Mouse (Mus musculus) gastrocnemius, adult 2 months (tissue): ENCODE results near the gene Sox6. TPM values are rescaled to one million over a fixed set of nuclear protein-coding genes. Genes with fewer than 3 reads are reported as not detected.
A peak's percentile ranks its signal among the peaks of the same experiment; 100 is the strongest.

Experiments used
- DNase-seq: peaks from one replicate; pipeline ENCODE4 v3.0.0; 2022
- H3K27ac ChIP-seq: fragments of 200-600 bp; 2 replicates; pipeline ENCODE4 v1.8.1; 2022; ENCODE audit warnings: mild to moderate bottlenecking
- H3K4me3 ChIP-seq: fragments of 200-600 bp; 2 replicates; pipeline ENCODE4 v1.8.1; 2022; ENCODE audit warnings: mild to moderate bottlenecking, moderate library complexity
- CTCF ChIP-seq: fragments of 200-600 bp; IDR thresholded peaks from 2 replicates; pipeline ENCODE4 v1.8.1; 2022; ENCODE audit warnings: antibody characterized with exemption, mild to moderate bottlenecking, moderate library complexity
- intact Hi-C: fragments of 180-260 bp; cut with DNase I; formaldehyde crosslinking; loops from one replicate; pipeline ENCODE4 v1.15.1; 2025
- total RNA-seq, 2 experiments: library from RNA; stranded (reverse); gene quantifications; 2 replicates each; pipeline ENCODE4 v1.2.3; 2021

The Sox6 gene
- total RNA-seq, 2 experiments from 2014 or later = 186 to 189 TPM

DNA sequence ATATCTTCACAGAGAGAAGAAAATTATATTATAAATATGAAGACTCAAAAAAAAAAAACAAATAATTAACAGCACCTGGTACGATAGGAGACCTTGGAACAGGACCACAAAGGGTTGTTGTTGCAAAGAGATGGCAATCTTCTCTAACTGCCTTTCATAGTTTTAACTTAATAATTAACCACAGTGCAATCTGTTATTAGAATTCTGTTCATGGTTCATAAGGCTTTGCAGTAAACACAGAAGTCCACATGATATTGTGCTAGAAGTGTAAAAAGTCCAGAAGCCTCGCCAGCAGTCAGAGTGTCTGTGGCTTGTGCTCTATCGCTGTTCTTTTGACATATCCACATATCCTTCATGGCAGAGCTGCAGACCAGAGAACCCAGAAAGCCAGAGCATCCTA is 354.5 kb downstream of the Sox6 start:
- intact Hi-C loops = loop anchor here (5.0 kb wide), 1 partner anchor 413 kb away; no protein-coding TSS in a partner anchor
- DNase-seq = no peak
- TF ChIP-seq CTCF = no peak
- no peak overlapping the region for H3K27ac ChIP-seq
- no peak overlapping the region for H3K4me3 ChIP-seq

DNA sequence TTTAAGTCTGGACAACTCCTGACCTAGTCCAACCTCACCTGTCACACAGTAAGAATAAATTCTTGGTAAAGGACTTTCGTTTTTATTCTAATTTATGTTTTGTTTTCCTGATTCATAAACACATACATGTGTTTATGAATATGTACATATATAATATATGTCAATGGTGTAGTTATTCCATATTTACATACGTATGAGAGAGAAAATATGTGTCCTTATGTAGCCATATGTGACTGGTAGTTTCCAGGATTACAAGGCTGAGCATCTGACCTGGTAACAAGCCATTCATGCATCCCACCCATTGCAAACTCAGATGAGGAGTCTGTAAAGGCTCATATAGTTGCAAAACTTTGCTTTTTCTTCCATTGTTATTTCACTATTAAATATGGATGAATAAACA is 366.8 kb downstream of the Sox6 start:
- TF ChIP-seq CTCF = no peak
- DNase-seq = no peak
- intact Hi-C loops = loop anchor here (1.0 kb wide), 1 partner anchor 15 kb away; no protein-coding TSS in a partner anchor
- no peak overlapping the region for H3K4me3 ChIP-seq
- no peak overlapping the region for H3K27ac ChIP-seq

DNA sequence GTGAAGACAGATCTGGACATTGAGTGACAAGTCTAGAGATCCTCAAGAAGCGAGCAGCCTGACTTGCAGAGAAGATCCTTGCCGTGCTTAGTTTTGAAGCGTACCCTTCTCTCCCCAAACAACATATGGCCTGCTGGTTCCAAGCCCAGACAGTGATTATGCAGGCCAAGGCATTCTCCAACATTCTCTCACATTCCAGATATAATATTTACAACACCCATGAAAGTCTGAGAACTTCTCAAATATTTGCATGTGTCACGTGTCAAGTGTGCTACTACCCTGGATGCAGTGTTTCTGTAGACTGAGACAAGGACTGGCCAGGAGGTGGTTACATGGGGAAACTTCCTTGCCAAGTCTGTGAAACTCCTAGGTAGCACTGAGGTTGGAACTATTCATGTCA is 367.3 kb downstream of the Sox6 start:
- DNase-seq = no peak
- Histone ChIP-seq H3K4me3 (no peak overlapping the region), H3K27ac (no peak overlapping the region)
- intact Hi-C loops = loop anchor here (1.0 kb wide), 1 partner anchor 15 kb away; no protein-coding TSS in a partner anchor
- no peak for TF ChIP-seq CTCF

DNA sequence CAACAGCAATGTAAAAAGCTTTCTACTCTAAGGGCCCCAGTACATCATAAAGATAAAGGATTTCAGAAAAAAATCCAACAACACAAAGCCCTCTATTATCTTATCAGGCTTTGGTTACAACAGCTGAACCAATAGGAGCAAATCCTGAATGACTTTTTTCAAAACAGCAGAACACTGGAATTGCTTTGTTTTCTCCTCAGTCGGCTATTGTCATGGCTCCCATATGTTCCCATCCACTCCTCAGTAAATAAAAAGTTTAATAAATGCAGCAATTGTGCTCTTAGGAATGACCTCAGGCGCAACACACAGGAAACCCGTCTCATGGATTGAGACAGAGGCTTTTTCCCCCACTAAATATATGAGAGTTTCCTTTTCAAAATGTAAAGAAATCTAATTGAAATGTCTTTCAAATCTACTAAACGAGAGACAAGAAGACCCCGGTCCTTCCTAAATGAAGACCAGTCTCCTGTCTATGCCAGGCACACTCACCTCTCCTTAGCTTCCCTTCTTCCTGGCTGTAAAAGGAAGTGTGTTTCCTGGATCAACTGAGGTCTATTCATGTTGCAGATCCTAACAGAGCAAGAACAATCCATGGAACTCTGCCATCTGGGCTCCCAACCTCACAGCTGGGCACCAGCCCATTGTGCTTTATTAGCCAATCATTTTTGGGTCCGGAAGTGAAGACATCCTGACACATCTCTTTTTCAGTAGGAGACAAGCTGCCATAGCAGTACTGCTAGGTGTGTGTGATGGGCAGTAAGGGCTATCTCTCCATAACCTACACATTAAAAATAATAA is 369.2 kb downstream of the Sox6 start:
- Histone ChIP-seq H3K27ac (no peak overlapping the region), H3K4me3 (no peak overlapping the region)
- intact Hi-C loops = no loop called here
- no peak for DNase-seq
- no peak for TF ChIP-seq CTCF

DNA sequence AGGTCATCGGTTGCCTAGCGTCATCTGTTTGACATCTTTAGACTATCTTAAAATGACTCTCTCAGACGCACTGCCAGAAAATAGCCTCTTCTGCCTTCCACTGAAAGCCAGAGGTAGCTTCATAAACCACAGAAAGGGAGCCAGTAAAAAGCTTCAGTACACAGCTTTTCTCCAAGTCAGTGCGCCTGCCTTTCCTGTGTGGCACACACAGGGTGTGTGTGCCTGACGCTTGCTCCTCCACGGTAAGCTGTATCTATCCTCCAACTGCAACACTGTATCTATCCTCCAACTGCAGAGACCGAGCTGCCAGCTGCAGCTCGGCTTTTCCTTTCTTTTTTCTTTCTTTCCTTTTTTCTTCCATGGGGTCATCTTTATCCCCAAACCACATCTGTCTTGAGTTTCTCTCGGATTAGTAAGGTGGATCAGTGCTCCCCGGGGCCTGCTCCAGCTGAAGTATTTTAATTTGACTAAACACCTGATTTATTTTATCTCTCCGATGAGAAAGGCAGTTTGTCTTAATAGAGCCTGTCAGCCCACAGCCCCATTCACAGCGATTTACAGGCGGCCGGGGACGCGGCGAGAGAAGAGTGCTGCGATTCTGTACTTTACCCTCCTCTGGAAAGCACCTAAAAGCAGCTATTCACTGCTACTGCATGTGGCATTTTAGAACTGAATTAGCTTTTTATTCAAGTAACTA is 371.8 kb downstream of the Sox6 start:
- Histone ChIP-seq H3K4me3 (peak overlapping the region; percentile 50), H3K27ac (peak overlapping the region; percentile 33)
- no peak for DNase-seq
- no peak for TF ChIP-seq CTCF
- intact Hi-C loops = no loop called here

DNA sequence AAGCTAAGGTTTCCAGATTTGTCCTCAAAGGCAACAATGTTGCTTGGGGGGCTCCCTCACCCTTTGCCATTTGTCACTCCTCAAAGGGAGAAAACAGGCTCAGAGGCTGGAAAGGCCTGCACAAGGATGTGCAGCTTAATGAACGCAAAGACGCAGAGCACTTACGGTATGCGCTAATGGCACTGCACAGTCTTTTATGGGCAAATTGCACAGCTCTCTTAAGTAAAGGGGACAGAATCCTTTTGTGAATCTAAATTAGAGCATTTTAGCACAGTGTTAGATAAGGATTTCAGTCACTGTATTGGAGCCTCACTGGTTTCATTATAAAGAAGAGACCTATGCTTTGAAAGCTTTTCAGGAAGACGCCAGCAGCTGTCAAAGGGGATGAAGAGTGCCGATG is 375.2 kb downstream of the Sox6 start:
- no peak for TF ChIP-seq CTCF
- Histone ChIP-seq H3K4me3 (no peak overlapping the region), H3K27ac (no peak overlapping the region)
- intact Hi-C loops = no loop called here
- DNase-seq = no peak

DNA sequence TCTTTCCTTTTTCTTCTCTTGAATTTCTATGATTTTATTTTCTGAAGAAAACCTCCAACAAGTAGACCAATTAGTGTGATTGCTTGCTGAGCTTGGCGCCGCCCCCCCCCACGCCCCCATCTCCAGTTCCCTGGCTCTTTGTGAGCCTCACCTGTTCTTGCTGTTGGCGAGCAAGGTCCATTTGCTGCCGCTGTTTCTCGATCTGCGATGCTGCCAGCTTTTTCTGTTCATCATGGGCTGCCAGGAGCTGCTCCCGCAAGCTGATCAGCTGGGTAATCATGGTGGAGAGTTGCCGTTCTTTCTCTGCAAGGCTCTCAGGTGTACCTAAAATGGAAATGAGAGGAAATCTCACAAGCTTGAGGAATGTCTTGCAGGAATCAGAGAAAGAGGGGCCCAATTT is 376.5 kb downstream of the Sox6 start:
- TF ChIP-seq CTCF = no peak
- intact Hi-C loops = no loop called here
- no peak for DNase-seq

DNA sequence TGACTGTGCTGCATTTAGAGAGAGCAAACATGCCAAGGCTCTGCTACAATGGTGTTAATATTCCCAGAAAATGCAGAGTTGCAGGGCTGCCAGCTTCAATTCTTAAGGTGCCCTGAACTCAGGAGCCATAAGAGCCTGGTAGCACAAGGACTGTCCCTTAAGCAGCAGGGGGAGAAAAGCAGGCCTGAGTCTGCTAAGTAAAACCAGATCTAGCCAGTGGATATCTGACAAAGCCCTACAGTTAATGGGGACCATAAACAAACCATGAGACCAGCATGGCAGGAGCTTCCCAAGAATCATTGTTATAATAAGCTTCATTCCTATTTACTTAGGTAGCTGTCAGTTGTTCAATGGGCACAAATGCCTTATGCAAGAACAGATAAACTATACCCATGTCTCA is 391.9 kb downstream of the Sox6 start:
- Histone ChIP-seq H3K27ac (no peak overlapping the region), H3K4me3 (no peak overlapping the region)
- intact Hi-C loops = no loop called here
- no peak for DNase-seq
- TF ChIP-seq CTCF = no peak

More for the DNA sequence above, 376.5 kb downstream of the Sox6 start:
- Histone ChIP-seq H3K27ac (no peak overlapping the region), H3K4me3 (no peak overlapping the region)

DNA sequence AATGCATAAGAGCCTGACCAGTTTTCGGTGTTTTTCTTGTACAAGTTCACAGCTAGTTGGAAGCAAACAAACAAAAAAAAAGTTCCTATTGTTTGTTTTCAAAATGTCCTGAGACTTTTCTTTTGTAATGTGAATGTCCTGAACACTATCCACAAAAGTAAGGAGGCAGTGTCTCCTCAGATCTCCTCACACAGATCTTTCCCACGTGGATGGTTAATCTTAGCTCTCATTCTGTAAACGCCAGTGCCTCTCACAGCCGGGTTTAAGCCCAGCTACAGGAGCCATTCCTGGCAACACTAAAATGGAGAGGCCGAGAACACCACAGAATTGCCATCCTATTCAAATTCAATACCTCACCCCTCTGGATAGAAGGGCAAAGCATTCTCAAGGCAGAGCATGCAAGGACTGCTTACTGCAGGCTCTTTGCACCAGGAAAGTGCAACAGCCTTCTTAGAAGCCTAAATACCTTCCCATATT is 392.6 kb downstream of the Sox6 start:
- Histone ChIP-seq H3K4me3 (no peak overlapping the region), H3K27ac (no peak overlapping the region)
- no peak for TF ChIP-seq CTCF
- no peak for DNase-seq
- intact Hi-C loops = no loop called here

DNA sequence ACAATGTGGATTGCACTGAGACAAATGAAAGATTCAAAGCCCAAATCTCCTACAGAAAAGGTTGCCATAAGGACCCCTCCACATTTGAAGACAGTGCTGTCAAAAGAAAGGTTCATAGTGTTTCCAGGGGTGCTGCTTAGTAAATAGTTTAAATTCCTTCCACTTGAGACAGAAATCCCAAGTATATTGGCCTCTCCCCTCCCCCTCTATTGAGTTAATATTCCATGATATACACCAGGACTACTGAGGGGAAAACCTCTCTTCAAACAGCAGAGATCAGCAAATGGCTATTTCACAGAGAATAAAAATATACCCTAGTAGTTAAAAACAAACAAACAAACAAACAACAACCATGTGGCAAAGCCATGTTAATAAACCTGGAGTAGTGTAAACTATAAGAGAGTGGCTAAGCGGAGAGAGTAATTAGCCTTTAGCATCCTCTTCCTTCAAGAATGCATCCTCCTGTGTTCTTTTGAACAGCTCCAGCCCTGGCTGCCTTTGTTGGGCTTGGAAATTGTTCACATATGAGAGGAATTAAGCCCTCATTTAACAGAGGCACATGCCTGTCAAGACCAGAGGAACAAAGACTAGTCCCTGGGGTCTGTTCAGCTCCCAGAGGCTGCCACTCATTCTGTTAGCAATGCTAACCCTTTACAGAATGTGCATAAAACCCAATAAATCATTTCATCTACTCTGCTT is 393.2 kb downstream of the Sox6 start:
- no peak for DNase-seq
- intact Hi-C loops = no loop called here
- no peak for TF ChIP-seq CTCF
- H3K4me3 ChIP-seq = no peak overlapping the region
- no peak overlapping the region for H3K27ac ChIP-seq

DNA sequence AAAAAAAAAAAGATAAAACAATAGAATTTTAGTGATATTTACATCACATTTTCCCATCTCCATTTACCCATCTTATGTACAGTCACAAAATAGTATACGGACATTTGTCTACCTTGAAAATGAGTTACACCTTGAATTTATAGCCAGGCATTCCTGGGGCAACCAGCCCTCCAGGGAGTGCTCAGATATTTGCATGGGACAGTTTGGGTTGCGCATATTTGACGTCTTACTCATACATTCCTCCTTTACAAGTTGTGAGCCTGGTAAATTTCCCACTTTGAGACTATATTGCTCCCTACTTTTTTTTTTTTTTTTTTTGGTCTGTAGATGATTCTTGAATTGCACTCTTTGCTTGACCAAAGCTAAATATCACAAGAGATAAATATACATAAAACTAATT is 407.9 kb downstream of the Sox6 start:
- intact Hi-C loops = no loop called here
- no peak for DNase-seq
- no peak for TF ChIP-seq CTCF
- H3K27ac ChIP-seq = no peak overlapping the region
- H3K4me3 ChIP-seq = no peak overlapping the region

DNA sequence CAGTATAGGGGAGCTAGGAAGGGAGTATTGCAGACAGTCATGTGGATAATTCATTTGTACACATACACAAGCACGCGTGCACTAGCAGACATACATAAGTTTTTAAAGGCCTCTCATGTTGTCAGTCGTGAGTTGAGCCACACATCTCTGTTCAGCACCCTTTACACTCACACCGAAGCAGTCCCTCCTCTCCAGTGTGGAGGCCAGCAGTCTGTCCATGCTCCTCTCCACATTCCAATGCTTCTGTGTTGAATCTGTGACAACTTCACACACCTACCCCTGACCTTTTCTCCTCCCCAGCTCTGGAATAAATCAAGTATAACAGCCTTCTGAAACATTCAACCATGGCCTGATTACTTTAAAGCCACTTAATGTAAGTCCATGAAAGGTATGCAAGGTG is 408.3 kb downstream of the Sox6 start:
- H3K27ac ChIP-seq = no peak overlapping the region
- DNase-seq = no peak
- intact Hi-C loops = no loop called here
- TF ChIP-seq CTCF = no peak
- no peak overlapping the region for H3K4me3 ChIP-seq

DNA sequence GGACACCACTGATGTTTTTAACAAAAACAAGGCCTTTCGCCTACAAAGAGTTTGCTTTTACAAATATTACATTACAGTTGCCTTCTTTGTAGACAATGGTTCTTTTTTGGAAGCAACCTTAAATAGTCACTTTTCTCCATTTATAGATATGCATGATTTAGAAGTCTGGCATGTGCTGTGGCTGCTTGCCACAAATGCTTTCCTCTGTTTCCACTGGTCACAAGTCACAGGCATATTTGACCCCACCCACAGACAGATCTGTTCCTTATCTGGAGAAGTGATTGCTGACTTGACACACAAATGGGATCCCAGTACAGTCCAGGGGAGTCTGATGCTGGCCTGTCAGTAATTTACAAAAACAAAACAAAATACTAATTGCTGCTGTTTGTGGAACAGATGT is 409.8 kb downstream of the Sox6 start:
- Histone ChIP-seq H3K27ac (no peak overlapping the region), H3K4me3 (no peak overlapping the region)
- DNase-seq = no peak
- TF ChIP-seq CTCF = no peak
- intact Hi-C loops = no loop called here
